Mouse (Mus musculus): ENCODE measurements at regions not wholly inside any gene's neighbourhood (a gene's known extent, or its start where the extent isn't known, plus 50 kb on each side); places are given as distances from the start of the nearest gene placed in this dataset.

- Histone ChIP-seq H3K27me3 (no peaks in the 10 kb centered on the region), H3K4me3 (no peak overlapping the region), H3K27ac (replicated peaks) (no peak overlapping the region), H3K9me3 (no peaks in the 10 kb centered on the region), H3K9ac (replicated peaks) (no peak overlapping the region), H3K4me2 (replicated peaks) (no peak overlapping the region), H3K36me3 (no peaks in the 10 kb centered on the region), H3K4me1 (no peaks in the 10 kb centered on the region)
- 70% methylated on average over 30 of the region's 30 CpGs for whole genome bisulfite sequencing
- no peak for ATAC-seq (ENCODE audit: low FRiP score, low read depth)
These were observed 107.5 kb downstream of the Gm45692 start for GRCm38 (mm10) chr8:26226612-26227528.

GRCm38 (mm10) chr8:26227529-26227895, 108.2 kb downstream of the Gm45692 start:
- H3K27me3 ChIP-seq, result no peaks in the 10 kb centered on the region
- H3K4me3 ChIP-seq, result no peak overlapping the region
- H3K4me2 ChIP-seq (replicated peaks), result no peak overlapping the region
- WGBS, result 62% methylated on average over 5 of the region's 5 CpGs
- no peak overlapping the region for H3K27ac ChIP-seq (replicated peaks)
- no peaks in the 10 kb centered on the region for H3K36me3 ChIP-seq
- no peaks in the 10 kb centered on the region for H3K9me3 ChIP-seq
- ATAC-seq (ENCODE audit: low FRiP score, low read depth), result no peak
- no peak overlapping the region for H3K9ac ChIP-seq (replicated peaks)
- no peaks in the 10 kb centered on the region for H3K4me1 ChIP-seq

- Histone ChIP-seq H3K9me3 (no peaks in the 10 kb centered on the region), H3K27me3 (no peaks in the 10 kb centered on the region), H3K27ac (replicated peaks) (no peak overlapping the region), H3K36me3 (no peaks in the 10 kb centered on the region), H3K4me1 (no peaks in the 10 kb centered on the region), H3K9ac (replicated peaks) (no peak overlapping the region), H3K4me2 (replicated peaks) (no peak overlapping the region), H3K4me3 (no peak overlapping the region)
- 94% methylated on average over 8 of the region's 8 CpGs for WGBS
- no peak for ATAC-seq (ENCODE audit: low FRiP score, low read depth)
These were observed 110.2 kb downstream of the Gm45692 start for GRCm38 (mm10) chr8:26229548-26229947.

GRCm38 (mm10) chr8:26239075-26239474, 119.7 kb downstream of the Gm45692 start:
- Histone ChIP-seq H3K27me3 (no peaks in the 10 kb centered on the region), H3K27ac (replicated peaks) (no peak overlapping the region), H3K9me3 (no peaks in the 10 kb centered on the region), H3K4me1 (no peaks in the 10 kb centered on the region), H3K4me2 (replicated peaks) (no peak overlapping the region), H3K9ac (replicated peaks) (no peak overlapping the region), H3K4me3 (no peak overlapping the region), H3K36me3 (no peaks in the 10 kb centered on the region)
- 88% methylated on average over 2 of the region's 2 CpGs for WGBS
- ATAC-seq (ENCODE audit: low FRiP score, low read depth), result no peak

GRCm38 (mm10) chr8:26239604-26240003, 120.3 kb downstream of the Gm45692 start:
- H3K36me3 ChIP-seq, result no peaks in the 10 kb centered on the region
- no peak for ATAC-seq (ENCODE audit: low FRiP score, low read depth)
- no peak overlapping the region for H3K9ac ChIP-seq (replicated peaks)
- H3K27me3 ChIP-seq, result no peaks in the 10 kb centered on the region
- WGBS, result 83% methylated on average over 4 of the region's 4 CpGs
- H3K27ac ChIP-seq (replicated peaks), result no peak overlapping the region
- no peak overlapping the region for H3K4me3 ChIP-seq
- H3K4me2 ChIP-seq (replicated peaks), result no peak overlapping the region
- no peaks in the 10 kb centered on the region for H3K4me1 ChIP-seq
- no peaks in the 10 kb centered on the region for H3K9me3 ChIP-seq

- Histone ChIP-seq H3K27me3 (no peaks in the 10 kb centered on the region), H3K4me3 (no peak overlapping the region), H3K9me3 (no peaks in the 10 kb centered on the region), H3K36me3 (no peaks in the 10 kb centered on the region), H3K9ac (replicated peaks) (no peak overlapping the region), H3K27ac (replicated peaks) (no peak overlapping the region), H3K4me1 (no peaks in the 10 kb centered on the region), H3K4me2 (replicated peaks) (no peak overlapping the region)
- 87% methylated on average over 4 of the region's 4 CpGs for WGBS
- ATAC-seq (ENCODE audit: low FRiP score, low read depth), result no peak
These were observed 124.4 kb downstream of the Gm45692 start for GRCm38 (mm10) chr8:26243743-26244142.

GRCm38 (mm10) chr8:26244308-26244707, 125.0 kb downstream of the Gm45692 start:
- Histone ChIP-seq H3K4me1 (no peaks in the 10 kb centered on the region), H3K9me3 (no peaks in the 10 kb centered on the region), H3K9ac (replicated peaks) (no peak overlapping the region), H3K4me3 (no peak overlapping the region), H3K4me2 (replicated peaks) (no peak overlapping the region), H3K36me3 (no peaks in the 10 kb centered on the region), H3K27me3 (no peaks in the 10 kb centered on the region), H3K27ac (replicated peaks) (no peak overlapping the region)
- ATAC-seq (ENCODE audit: low FRiP score, low read depth), result no peak
- WGBS, result 75% methylated on average over 5 of the region's 5 CpGs

GRCm38 (mm10) chr8:26255191-26255669, 135.9 kb downstream of the Gm45692 start:
- Histone ChIP-seq H3K4me1 (peaks cover 9% of the 10 kb centered on the region), H3K4me3 (no peak overlapping the region), H3K9ac (replicated peaks) (no peak overlapping the region), H3K27me3 (no peaks in the 10 kb centered on the region), H3K36me3 (no peaks in the 10 kb centered on the region), H3K4me2 (replicated peaks) (peak overlapping the region; percentile 15; the same call in 1 of the 2 replicates), H3K27ac (replicated peaks) (0 out of 2 replicates have a peak overlapping the region, but pooled peaks have one; percentile 49), H3K9me3 (peaks cover 10% of the 10 kb centered on the region)
- peak; percentile 88 for ATAC-seq (ENCODE audit: low FRiP score, low read depth)
- 5% methylated on average over 6 of the region's 6 CpGs for WGBS

GRCm38 (mm10) chr8:26260294-26260693, 141.0 kb downstream of the Gm45692 start:
- H3K4me2 ChIP-seq (replicated peaks), result no peak overlapping the region
- ATAC-seq (ENCODE audit: low FRiP score, low read depth), result no peak
- H3K4me3 ChIP-seq, result no peak overlapping the region
- peaks cover 13% of the 10 kb centered on the region for H3K4me1 ChIP-seq
- no peak overlapping the region for H3K27ac ChIP-seq (replicated peaks)
- 58% methylated on average over 5 of the region's 5 CpGs for WGBS
- no peak overlapping the region for H3K9ac ChIP-seq (replicated peaks)
- H3K27me3 ChIP-seq, result no peaks in the 10 kb centered on the region
- H3K9me3 ChIP-seq, result no peaks in the 10 kb centered on the region
- H3K36me3 ChIP-seq, result no peaks in the 10 kb centered on the region

GRCm38 (mm10) chr8:26262536-26262935, 143.2 kb downstream of the Gm45692 start:
- no peak for ATAC-seq (ENCODE audit: low FRiP score, low read depth)
- 93% methylated on average over 10 of the region's 10 CpGs for WGBS

GRCm38 (mm10) chr8:26264869-26265321, 145.6 kb downstream of the Gm45692 start:
- H3K27ac ChIP-seq (replicated peaks), result no peak overlapping the region; the same call in 1 of the 2 replicates
- no peaks in the 10 kb centered on the region for H3K9me3 ChIP-seq
- H3K9ac ChIP-seq (replicated peaks), result no peak overlapping the region
- no peak overlapping the region; the same call in 1 of the 2 replicates for H3K4me2 ChIP-seq (replicated peaks)
- peak; percentile 81 for ATAC-seq (ENCODE audit: low FRiP score, low read depth)
- no peak overlapping the region for H3K4me3 ChIP-seq
- H3K36me3 ChIP-seq, result no peaks in the 10 kb centered on the region
- no peaks in the 10 kb centered on the region for H3K27me3 ChIP-seq
- peaks cover 39% of the 10 kb centered on the region for H3K4me1 ChIP-seq
- 26% methylated on average over 11 of the region's 11 CpGs for WGBS

More at GRCm38 (mm10) chr8:26262536-26262935, 143.2 kb downstream of the Gm45692 start:
- no peaks in the 10 kb centered on the region for H3K36me3 ChIP-seq
- no peaks in the 10 kb centered on the region for H3K27me3 ChIP-seq
- peaks cover 24% of the 10 kb centered on the region for H3K4me1 ChIP-seq
- H3K4me3 ChIP-seq, result no peak overlapping the region
- no peak overlapping the region for H3K4me2 ChIP-seq (replicated peaks)
- H3K9ac ChIP-seq (replicated peaks), result no peak overlapping the region
- H3K27ac ChIP-seq (replicated peaks), result no peak overlapping the region
- H3K9me3 ChIP-seq, result no peaks in the 10 kb centered on the region

- Histone ChIP-seq H3K27ac (replicated peaks) (0 out of 2 replicates have a peak overlapping the region, but pooled peaks have one; percentile 11), H3K4me3 (no peak overlapping the region), H3K9me3 (no peaks in the 10 kb centered on the region), H3K27me3 (no peaks in the 10 kb centered on the region), H3K4me2 (replicated peaks) (no peak overlapping the region; the same call in 1 of the 2 replicates), H3K9ac (replicated peaks) (no peak overlapping the region), H3K4me1 (peaks cover 39% of the 10 kb centered on the region), H3K36me3 (no peaks in the 10 kb centered on the region)
- peak; percentile 45; the same call in 1 of the 2 replicates for ATAC-seq (ENCODE audit: low FRiP score, low read depth)
- 12% methylated on average over 8 of the region's 8 CpGs for WGBS
These were observed 146.0 kb downstream of the Gm45692 start for GRCm38 (mm10) chr8:26265366-26265765.
